Mouse (Mus musculus): ENCODE data around the gene Cntnap5b.

DNA sequence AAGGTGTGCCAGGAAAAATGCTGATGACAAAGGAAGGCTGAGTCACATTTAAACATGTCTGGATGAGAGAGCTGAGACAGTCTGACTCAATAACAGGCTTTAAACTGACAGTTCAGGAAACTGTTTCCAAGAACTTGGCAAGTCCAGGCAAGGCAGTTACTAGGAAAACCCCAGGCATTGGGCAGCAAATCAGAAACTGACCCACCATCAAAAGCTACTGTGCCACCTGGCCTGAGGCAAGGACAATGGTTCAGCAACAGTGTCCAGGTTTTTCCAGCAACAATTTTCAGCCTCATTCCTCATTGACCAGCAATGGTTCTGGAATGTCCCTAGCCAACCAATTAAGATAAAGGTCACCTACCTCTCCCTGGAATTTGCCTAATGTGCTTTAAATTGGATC, 399.0 kb downstream of the Cntnap5b start:
- TF ChIP-seq MAFK (IDR thresholded peaks at IDR 0.05; ENCODE audit: insufficient read depth, low read depth, low read length) = no peak
- no peak for TF ChIP-seq ZNF384 (IDR thresholded peaks at IDR 0.05; ENCODE audit: low read depth, low read length)
- no peak for TF ChIP-seq HCFC1 (IDR thresholded peaks at IDR 0.05; ENCODE audit: borderline replicate concordance, insufficient read depth, low read length)
- no peak for TF ChIP-seq ZC3H11A (IDR thresholded peaks at IDR 0.05; ENCODE audit: borderline replicate concordance, low read depth, low read length)

Data from ES-E14 (cell line).